Mouse (Mus musculus) neutrophil, adult 65 days (primary cell): ENCODE results near the gene Gm2431. TPM values are rescaled to one million over a fixed set of nuclear protein-coding genes. Genes with fewer than 3 reads are reported as not detected.

Experiments used
- total RNA-seq: library from RNA; stranded (reverse); gene quantifications from 2 replicates; pipeline ENCODE4 v1.2.4, GENCODE M21; 2023

The Gm2431 gene
- not detected in 2 replicates for total RNA-seq

GRCm38 (mm10) chr7:142258254-142258653 lies at the start of gene Gm2431:
Gene Gm2431 (minus strand): TSS chr7:142258354.

GRCm38 (mm10) chr7:142303249-142303648 lies 45.1 kb upstream of the Gm2431 start, which contains the start of gene Krtap5-4:
Gene Krtap5-4 (plus strand): TSS chr7:142303549.

GRCm38 (mm10) chr7:142297018-142297417 lies 38.9 kb upstream of the Gm2431 start, which contains the start of gene Krtap5-1:
Gene Krtap5-1 (minus strand): TSS chr7:142297118.

GRCm38 (mm10) chr7:142274263-142274662 lies 16.1 kb upstream of the Gm2431 start, which contains the start of gene Gm4559:
Gene Gm4559 (minus strand): TSS chr7:142274363.

GRCm38 (mm10) chr7:142240978-142241377 lies 17.2 kb downstream of the Gm2431 start, which contains the start of gene Gm40460:
Gene Gm40460 (minus strand): TSS chr7:142241078.

GRCm38 (mm10) chr7:142229871-142230270 lies 28.3 kb downstream of the Gm2431 start, which contains the start of gene Krtap5-5:
Gene Krtap5-5 (minus strand): TSS chr7:142229971.

GRCm38 (mm10) chr7:142211559-142211958 lies 46.6 kb downstream of the Gm2431 start, which contains the start of gene Gm7579:
Gene Gm7579 (plus strand): TSS chr7:142211859.

Other genes starting within 250 kb of the Gm2431 start
- 36.0 and 67.4 TPM in 2 replicates for gene Mob2, start 197.3 kb downstream of the Gm2431 start, total RNA-seq
- 1.3 and 1.5 TPM in 2 replicates for gene Dusp8, start 162.5 kb downstream of the Gm2431 start, total RNA-seq
- gene Gm45618, start 137.6 kb downstream of the Gm2431 start, total RNA-seq: not detected in 2 replicates
- not detected in 2 replicates for gene Gm39115, start 122.3 kb downstream of the Gm2431 start, total RNA-seq
- not detected in 2 replicates for gene Gm45337, start 113.7 kb downstream of the Gm2431 start, total RNA-seq
- gene Gm29735, start 101.2 kb downstream of the Gm2431 start, total RNA-seq: not detected in 2 replicates
- not detected in 2 replicates for gene Gm4553, start 92.6 kb downstream of the Gm2431 start, total RNA-seq
- gene Krtap5-2, start 82.3 kb downstream of the Gm2431 start, total RNA-seq: not detected in 2 replicates
- not detected in 2 replicates for gene Gm10153, start 68.0 kb downstream of the Gm2431 start, total RNA-seq
- not detected in 2 replicates for gene Krtap5-3, start 57.0 kb downstream of the Gm2431 start, total RNA-seq
- gene Gm7579, start 46.5 kb downstream of the Gm2431 start, total RNA-seq: not detected in 2 replicates
- gene Krtap5-5, start 28.4 kb downstream of the Gm2431 start, total RNA-seq: not detected in 2 replicates
- not detected in 2 replicates for gene Gm40460, start 17.3 kb downstream of the Gm2431 start, total RNA-seq
- not detected in 2 replicates for gene Gm4559, start 16.0 kb upstream of the Gm2431 start, total RNA-seq
- not detected in 2 replicates for gene Krtap5-1, start 38.8 kb upstream of the Gm2431 start, total RNA-seq
- not detected in 2 replicates for gene Krtap5-4, start 45.2 kb upstream of the Gm2431 start, total RNA-seq
- 13.6 and 13.7 TPM in 2 replicates for gene Ifitm10, start 115.4 kb upstream of the Gm2431 start, total RNA-seq
- 9.5 TPM in 1 of 2 replicates, not detected in the other for gene Gm49369, start 124.3 kb upstream of the Gm2431 start, total RNA-seq
- gene Ctsd, start 129.7 kb upstream of the Gm2431 start, total RNA-seq: 760 and 974 TPM in 2 replicates
- 5.8 and 7.4 TPM in 2 replicates for gene Syt8, start 176.5 kb upstream of the Gm2431 start, total RNA-seq
- 4.8 and 8.2 TPM in 2 replicates for gene Tnni2, start 183.5 kb upstream of the Gm2431 start, total RNA-seq
- gene Lsp1, start 202.5 kb upstream of the Gm2431 start, total RNA-seq: 1,515 and 1,757 TPM in 2 replicates
- gene Tnnt3, start 240.5 kb upstream of the Gm2431 start, total RNA-seq: 33.8 and 37.4 TPM in 2 replicates